Mouse (Mus musculus) liver, adult (tissue): Measurements from ENCODE around the gene Fhad1.

Experiments
- GATA4 ChIP-seq: IDR thresholded peaks from 2 replicates; pipeline ENCODE4 v1.6.1; 2014; ENCODE audit warnings: mild to moderate bottlenecking, low read length; ENCODE audit not compliant: insufficient replicate concordance

Fhad1 gene

DNA sequence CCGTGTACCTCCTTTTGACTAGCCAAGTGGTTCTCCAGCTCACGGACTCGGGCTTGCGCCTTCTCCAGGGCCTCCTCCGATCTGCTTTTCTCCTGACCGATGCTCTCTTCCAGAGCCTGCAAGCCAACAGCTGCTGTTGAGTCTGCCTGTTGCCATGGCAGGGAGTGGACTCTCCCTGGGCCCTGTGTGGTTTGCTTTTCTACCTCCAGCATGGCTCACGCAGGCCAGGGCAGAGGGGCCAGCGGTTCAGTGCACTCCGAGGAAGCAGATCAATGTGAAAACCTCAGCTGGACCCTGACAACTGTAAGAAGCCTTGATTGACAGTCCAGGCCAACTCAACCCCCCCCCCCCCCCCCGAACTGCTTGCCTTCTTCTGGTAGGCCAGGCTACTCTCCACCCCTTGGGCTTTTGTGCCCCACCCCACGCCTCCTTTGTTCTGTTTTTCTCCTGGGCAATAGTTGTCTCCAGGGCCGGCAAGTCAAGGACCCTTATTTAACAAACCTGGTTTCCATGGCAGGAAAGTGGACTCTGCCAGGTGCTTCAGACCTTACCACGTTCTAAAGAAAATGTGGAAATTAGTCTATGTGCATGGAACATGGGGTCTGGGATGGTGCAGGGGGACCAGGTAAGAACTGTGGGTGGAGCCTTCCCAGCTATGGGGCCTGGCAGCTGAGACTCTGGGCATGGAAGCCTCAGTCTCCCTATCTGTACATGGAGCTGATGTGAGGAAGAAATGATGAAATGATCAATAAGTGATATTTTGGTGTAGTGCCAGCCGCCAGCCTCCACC is 81.9 kb downstream of the Fhad1 start:
- TF ChIP-seq GATA4, result no peak

DNA sequence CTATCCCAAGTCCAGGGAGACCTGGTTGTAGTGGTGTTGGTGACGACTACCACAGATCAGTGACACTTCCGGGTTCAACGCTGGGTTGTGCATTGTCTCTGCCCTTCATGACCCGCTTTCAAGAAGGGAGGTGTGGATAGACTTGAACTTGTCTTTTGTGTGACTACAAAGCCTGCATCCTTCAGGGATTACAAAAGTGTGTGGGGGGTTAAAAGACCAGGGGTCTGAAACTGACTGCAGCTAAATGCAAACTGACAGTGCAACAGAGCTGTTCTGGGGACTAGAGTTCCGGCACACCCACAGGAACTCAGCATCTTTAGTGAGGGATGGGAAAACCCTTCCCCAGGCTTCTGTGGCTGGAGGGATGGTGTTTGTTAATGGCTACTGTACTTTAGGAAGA is 83.4 kb downstream of the Fhad1 start:
- no peak for TF ChIP-seq GATA4

GRCm38 (mm10) chr4:141930001-141930400 is 84.9 kb downstream of the Fhad1 start:
- no peak for TF ChIP-seq GATA4

DNA sequence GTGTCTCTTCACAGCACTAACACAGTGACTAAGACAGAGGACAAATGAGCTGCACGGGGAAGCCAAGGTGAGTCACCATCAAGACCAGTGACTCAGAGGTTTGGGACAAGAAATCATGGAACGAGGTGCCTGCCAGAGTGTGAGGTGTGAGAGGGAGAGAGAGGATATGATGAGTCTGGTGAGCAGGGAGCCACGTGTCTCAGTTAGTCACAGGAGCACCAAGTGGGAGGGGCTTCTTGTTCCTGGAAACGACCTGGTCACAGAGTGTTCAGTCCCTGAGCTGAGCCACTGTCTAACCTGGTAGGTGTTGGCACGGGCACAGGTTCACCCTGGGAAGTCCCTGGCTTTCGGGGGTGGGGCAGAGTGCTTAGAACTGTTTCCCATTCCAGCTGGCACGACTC is 86.0 kb downstream of the Fhad1 start:
- TF ChIP-seq GATA4, result no peak

GRCm38 (mm10) chr4:141925781-141926345 is 89.0 kb downstream of the Fhad1 start:
- TF ChIP-seq GATA4, result peak; percentile 40; the same call in 1 of the 2 replicates

DNA sequence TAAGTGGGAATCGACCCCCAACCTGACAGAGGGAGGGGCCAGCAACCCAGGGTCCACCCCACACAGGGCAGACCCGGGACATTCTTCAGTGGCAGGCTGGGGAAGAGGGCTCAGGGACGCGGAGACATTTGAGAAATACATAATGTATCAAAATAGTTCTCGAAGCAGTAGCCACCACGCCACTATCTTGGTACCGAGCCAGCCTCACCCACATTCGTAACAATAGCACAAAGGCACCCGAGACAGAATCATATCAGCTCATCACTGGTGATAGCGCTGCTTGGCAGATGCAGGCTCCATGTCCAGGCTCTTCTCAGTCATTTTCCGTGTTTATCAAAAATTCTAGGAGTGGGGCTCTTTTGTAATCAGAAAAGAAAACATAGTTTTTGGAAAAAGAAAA is 90.9 kb downstream of the Fhad1 start:
- TF ChIP-seq GATA4, result no peak

DNA sequence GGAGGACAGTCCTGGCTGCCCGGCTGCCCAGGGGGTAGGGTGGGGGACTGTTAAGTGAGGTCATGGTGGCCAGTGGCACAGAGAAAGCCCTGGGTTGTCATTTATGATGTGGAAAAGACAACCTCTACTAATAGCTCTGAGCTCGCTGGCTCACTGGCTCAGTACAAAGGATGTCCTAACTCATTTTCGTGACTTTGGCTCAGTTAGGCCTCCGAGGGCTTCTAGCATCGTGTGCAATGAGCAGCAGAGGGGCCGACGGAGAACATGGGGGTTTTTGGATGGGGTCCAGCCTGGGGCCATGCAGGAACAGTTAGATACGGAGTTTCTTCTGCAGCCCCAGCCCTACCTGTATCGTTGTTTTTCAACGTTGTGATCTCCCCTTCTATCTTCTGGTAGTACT is 94.5 kb downstream of the Fhad1 start:
- TF ChIP-seq GATA4, result no peak

DNA sequence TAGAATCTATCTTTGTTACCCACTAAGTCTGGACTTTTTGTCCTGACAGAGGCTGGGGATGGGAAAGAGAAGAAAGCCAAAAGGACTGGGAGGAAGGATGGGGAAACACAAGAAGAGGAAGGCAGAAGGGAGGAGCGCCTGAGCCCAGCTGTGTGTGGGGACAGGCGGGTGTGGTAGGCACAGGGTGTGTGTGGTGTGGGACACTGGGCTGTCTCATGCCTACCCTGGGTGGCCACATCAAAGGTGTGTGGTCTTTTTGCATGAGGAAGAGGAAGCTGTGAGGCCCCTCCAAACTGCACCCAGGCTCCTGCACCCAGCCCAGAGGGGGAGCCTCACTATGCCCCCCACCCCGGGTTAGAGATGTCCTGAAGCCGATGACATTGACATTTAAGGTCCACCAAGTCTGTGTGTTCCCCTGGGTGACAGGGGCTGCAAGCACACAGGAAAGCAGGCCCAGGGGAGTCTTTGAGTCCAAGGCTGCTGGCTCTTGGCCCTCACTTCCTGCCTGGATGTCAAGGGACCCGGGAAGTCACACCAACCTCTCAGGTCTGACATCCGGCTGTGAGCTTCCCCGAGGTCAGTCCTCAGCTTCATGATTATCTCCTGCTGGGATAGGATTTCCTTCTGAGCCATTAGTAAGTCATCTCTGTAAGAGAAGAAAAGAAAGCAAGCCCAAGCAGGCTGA is 97.0 kb downstream of the Fhad1 start:
- TF ChIP-seq GATA4, result peak; percentile 40; the same call in 1 of the 2 replicates

DNA sequence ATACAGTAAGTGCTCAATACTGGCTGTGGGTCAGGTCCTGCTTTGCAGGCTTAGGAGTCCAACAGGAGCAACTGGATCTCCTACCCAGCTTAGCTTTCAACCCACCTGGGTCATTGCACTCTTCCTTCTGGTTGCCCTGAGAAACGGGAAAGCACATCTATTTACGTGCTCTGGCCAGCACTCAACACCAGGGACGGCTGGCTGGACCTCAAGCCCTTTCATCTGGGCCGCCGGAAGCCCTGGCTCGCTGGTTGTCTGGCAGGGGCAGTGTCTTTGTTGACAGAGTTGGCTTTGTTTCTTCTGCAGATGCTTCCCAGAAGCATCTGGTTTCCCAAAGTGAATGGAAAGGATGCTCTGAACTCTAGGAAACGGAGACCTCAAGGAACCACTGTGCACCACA is 100.8 kb downstream of the Fhad1 start:
- TF ChIP-seq GATA4, result no peak

DNA sequence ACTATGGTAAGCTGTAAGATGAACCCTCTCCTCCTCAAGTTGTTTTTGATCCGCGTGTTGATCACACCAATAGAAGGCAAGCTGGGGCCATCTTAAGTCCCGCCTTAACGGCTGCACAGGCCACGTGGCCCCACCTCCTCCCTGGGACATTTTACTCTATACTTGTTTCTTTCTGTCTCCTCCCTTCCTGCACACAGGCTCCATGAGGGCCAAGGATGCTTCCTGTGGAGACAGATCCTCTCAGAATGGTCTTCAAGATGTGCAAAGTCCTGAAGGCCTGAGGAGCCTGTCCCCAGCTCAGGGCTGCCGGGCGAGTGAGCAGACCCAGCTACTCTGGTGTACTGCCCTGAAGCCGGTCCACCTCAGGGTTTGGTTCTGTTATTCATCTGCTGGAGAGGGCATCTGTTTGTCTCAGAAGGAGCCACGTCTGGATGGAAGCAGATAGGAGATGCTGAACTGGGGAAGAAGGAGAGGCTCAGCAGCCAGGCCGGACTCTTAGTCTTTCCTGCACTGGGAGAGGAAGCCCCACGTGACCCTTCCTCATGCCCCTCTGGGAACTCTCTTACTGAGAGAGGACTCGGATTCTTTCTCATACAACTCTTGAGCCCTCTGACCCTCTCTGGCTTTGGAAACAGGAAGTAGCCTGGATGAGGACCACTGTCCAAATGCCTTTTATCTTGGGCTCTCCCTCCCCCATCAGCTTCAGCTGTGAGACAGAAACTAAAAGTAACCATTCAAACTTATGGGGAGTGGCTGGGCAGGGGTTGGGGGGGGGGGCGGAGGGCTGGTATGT is 101.5 kb downstream of the Fhad1 start:
- no peak; the same call in 1 of the 2 replicates for TF ChIP-seq GATA4

DNA sequence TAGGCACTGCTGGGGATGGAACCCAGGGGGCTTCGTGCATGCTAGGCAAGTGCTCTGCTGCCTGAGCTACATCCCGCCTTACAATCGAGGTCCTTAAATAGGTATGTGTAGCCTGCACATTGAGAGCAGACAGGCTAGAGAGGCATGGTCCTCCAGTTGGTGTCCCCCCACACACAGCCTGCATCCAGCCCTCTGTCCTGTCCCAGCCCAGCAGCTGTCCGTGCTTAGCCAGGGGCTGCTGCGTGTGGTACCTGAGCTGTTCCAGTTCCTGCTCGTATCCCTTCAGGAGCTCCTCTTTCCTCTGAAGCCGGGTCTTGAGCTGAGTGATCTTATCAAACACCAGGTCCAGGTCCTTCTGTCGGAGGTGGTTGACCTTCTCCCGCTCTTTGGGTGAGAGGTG is 110.2 kb downstream of the Fhad1 start:
- no peak for TF ChIP-seq GATA4

DNA sequence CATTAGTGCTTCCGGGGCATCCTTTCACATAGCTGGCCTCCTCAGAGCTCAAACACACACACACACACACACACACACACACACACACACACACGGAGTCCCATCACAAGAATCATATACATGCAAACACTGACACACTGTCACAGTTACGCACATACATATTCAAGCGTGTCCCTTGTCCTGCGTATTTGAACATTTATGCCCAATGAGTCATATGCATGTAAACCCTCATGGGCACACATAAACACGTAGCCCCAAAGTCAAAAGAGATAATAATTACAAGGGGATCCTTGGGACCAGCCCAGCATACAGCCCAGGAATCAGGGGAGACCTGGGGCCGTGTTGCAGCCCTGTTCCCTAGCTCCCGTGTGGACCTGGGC is 112.4 kb downstream of the Fhad1 start:
- no peak for TF ChIP-seq GATA4

- no peak for TF ChIP-seq GATA4
Measured at GRCm38 (mm10) chr4:141901711-141902478, 113.0 kb downstream of the Fhad1 start.

DNA sequence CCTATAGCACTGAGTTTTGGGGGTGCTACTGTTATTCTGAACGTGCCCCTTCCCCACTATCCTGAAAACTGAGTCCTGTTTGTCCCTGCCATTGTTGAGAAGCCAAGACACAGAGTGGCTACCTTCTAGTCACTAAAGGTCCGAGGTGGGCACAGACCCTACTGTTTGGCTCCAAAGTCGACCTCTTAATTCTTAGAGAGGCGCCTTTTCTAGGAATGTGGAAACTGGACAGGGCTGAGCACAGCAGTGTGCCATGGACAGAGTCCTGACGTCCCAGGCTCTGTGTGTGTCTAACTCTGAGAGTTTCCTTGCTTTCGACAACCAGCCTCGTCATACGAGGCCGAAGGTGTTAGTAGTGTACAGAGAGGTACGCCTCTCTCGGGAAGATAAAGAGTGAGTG is 114.5 kb downstream of the Fhad1 start:
- no peak for TF ChIP-seq GATA4

DNA sequence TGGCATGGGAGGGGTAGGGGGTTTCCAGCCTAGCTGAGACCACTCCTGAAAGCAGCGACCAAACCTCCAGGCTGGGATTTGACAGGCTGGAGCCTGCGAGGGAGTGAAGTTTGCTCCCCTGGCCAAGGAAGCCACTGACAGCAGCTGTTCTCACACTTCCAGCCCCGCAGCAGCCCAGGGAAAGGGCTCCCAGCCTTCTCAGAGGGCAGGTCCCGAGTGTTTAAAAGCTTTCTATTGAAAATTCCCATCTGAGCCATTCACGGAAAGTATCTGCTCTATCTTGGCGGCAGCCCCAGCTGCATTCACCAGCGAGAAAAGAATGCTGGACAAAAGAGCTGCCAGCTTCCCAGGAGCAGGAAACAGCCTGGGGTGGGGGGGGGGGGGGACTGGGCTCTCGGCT is 114.9 kb downstream of the Fhad1 start:
- no peak for TF ChIP-seq GATA4
